Mouse (Mus musculus): ENCODE data around the gene Kat5.

DNA sequence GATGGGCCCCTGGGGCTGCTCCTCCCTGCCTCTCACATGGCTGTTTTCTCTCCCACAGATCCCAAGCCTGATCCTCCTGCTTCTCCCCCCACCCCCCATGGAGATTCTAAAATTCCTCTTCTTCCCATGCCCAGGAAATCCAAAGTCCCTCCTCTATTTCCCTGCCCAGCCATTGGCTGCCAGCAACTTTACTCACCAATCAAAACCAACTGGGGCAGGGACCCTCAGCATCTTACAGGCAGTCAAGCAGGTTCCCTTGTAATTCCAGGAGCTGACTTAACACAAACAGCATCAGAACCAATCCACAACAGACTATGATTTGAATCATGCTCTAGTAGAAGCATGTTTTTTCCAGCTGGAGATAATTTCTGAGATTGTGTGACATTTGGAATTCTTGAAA lies 19.9 kb upstream of the Kat5 start:
- TF ChIP-seq MAX (IDR thresholded peaks at IDR 0.05; ENCODE audit: low read length) (no peak), CTCF (conservative IDR thresholded peaks at IDR 0.05 in 1 of 2, IDR thresholded peaks at IDR 0.05 in 1 of 2; ENCODE audit: low read depth in 2 of 2, low read length in 2 of 2) (no peak), POLR2A (IDR thresholded peaks at IDR 0.05; ENCODE audit: low read depth, low read length) (no peak), NRF1 (IDR thresholded peaks at IDR 0.05; ENCODE audit: low read depth, low read length) (no peak), MAFK (IDR thresholded peaks at IDR 0.05; ENCODE audit: insufficient replicate concordance, low read length) (no peak), CHD1 (IDR thresholded peaks at IDR 0.05; ENCODE audit: low read depth, low read length) (no peak), SMC3 (IDR thresholded peaks at IDR 0.05; ENCODE audit: low read depth, low read length) (no peak), JUN (IDR thresholded peaks at IDR 0.05; ENCODE audit: insufficient read depth, low read depth, low read length) (no peak)
